Mouse (Mus musculus): Measurements from ENCODE around the gene Galntl6. TPM values are rescaled to one million over a fixed set of nuclear protein-coding genes. Genes with fewer than 3 reads are reported as not detected.

Gene Galntl6
- polyA plus RNA-seq, 1 experiment from 2014 or later: 17.5 TPM

- Histone ChIP-seq H3K4me3 (no peak overlapping the region), H3K27ac (replicated peaks) (no peak overlapping the region), H3K4me1 (replicated peaks) (no peaks in the 10 kb centered on the region), H3K27me3 (no peaks in the 10 kb centered on the region), H3K9me3 (no peaks in the 10 kb centered on the region), H3K36me3 (no peaks in the 10 kb centered on the region), H3K4me2 (no peak overlapping the region), H3K9ac (no peak overlapping the region)
- ATAC-seq (ENCODE audit: low FRiP score, low read depth): no peak
- 67% methylated on average over 4 of the region's 4 CpGs for WGBS
These were observed 1022.3 kb downstream of the Galntl6 start for GRCm38 (mm10) chr8:57890159-57890558.

GRCm38 (mm10) chr8:57888831-57889230 lies 1023.6 kb downstream of the Galntl6 start:
- H3K4me3 ChIP-seq: no peak overlapping the region
- no peaks in the 10 kb centered on the region for H3K9me3 ChIP-seq
- no peak overlapping the region for H3K9ac ChIP-seq
- no peak overlapping the region for H3K4me2 ChIP-seq
- H3K4me1 ChIP-seq (replicated peaks): no peaks in the 10 kb centered on the region
- no peak for ATAC-seq (ENCODE audit: low FRiP score, low read depth)
- no peaks in the 10 kb centered on the region for H3K36me3 ChIP-seq
- H3K27me3 ChIP-seq: no peaks in the 10 kb centered on the region
- no peak overlapping the region for H3K27ac ChIP-seq (replicated peaks)

GRCm38 (mm10) chr8:57879452-57879851 lies 1033.0 kb downstream of the Galntl6 start:
- ATAC-seq (ENCODE audit: low FRiP score, low read depth): peak; percentile 65
- Histone ChIP-seq H3K9me3 (no peaks in the 10 kb centered on the region), H3K9ac (no peak overlapping the region), H3K4me2 (no peak overlapping the region), H3K27ac (replicated peaks) (no peak overlapping the region), H3K36me3 (no peaks in the 10 kb centered on the region), H3K4me3 (no peak overlapping the region), H3K4me1 (replicated peaks) (no peaks in the 10 kb centered on the region), H3K27me3 (no peaks in the 10 kb centered on the region)
- WGBS: 49% methylated on average over 11 of the region's 11 CpGs

- Histone ChIP-seq H3K36me3 (no peaks in the 10 kb centered on the region), H3K4me1 (replicated peaks) (no peaks in the 10 kb centered on the region), H3K27ac (replicated peaks) (no peak overlapping the region), H3K4me2 (no peak overlapping the region), H3K4me3 (no peak overlapping the region), H3K27me3 (no peaks in the 10 kb centered on the region), H3K9ac (no peak overlapping the region), H3K9me3 (no peaks in the 10 kb centered on the region)
- no peak for ATAC-seq (ENCODE audit: low FRiP score, low read depth)
These were observed 1063.4 kb downstream of the Galntl6 start for GRCm38 (mm10) chr8:57849074-57849473.

GRCm38 (mm10) chr8:57843461-57843860 lies 1069.0 kb downstream of the Galntl6 start:
- H3K4me3 ChIP-seq: no peak overlapping the region
- H3K27ac ChIP-seq (replicated peaks): no peak overlapping the region
- H3K4me2 ChIP-seq: no peak overlapping the region
- no peaks in the 10 kb centered on the region for H3K36me3 ChIP-seq
- H3K9ac ChIP-seq: no peak overlapping the region
- ATAC-seq (ENCODE audit: low FRiP score, low read depth): no peak
- no peaks in the 10 kb centered on the region for H3K9me3 ChIP-seq
- H3K27me3 ChIP-seq: no peaks in the 10 kb centered on the region
- 57% methylated on average over 5 of the region's 5 CpGs for WGBS
- H3K4me1 ChIP-seq (replicated peaks): peaks cover 2% of the 10 kb centered on the region; the same call in 1 of the 2 replicates

GRCm38 (mm10) chr8:57842462-57843391 lies 1069.7 kb downstream of the Galntl6 start:
- no peak overlapping the region for H3K4me2 ChIP-seq
- ATAC-seq (ENCODE audit: low FRiP score, low read depth): peak; percentile 66; the same call in 1 of the 2 replicates
- no peak overlapping the region for H3K9ac ChIP-seq
- H3K27me3 ChIP-seq: no peaks in the 10 kb centered on the region
- H3K36me3 ChIP-seq: no peaks in the 10 kb centered on the region
- peak overlapping the region; percentile 45; the same call in 1 of the 2 replicates for H3K27ac ChIP-seq (replicated peaks)
- H3K4me1 ChIP-seq (replicated peaks): peaks cover 2% of the 10 kb centered on the region; the same call in 1 of the 2 replicates
- no peaks in the 10 kb centered on the region for H3K9me3 ChIP-seq
- 60% methylated on average over 13 of the region's 13 CpGs for WGBS
- no peak overlapping the region for H3K4me3 ChIP-seq

- H3K27me3 ChIP-seq: no peaks in the 10 kb centered on the region
- no peak overlapping the region for H3K4me3 ChIP-seq
- no peaks in the 10 kb centered on the region for H3K36me3 ChIP-seq
- ATAC-seq (ENCODE audit: low FRiP score, low read depth): no peak
- no peak overlapping the region for H3K9ac ChIP-seq
- WGBS: 88% methylated on average over 4 of the region's 4 CpGs
- H3K9me3 ChIP-seq: no peaks in the 10 kb centered on the region
- H3K4me1 ChIP-seq (replicated peaks): peaks cover 9% of the 10 kb centered on the region
- no peak overlapping the region for H3K27ac ChIP-seq (replicated peaks)
- H3K4me2 ChIP-seq: no peak overlapping the region
These were observed 1071.0 kb downstream of the Galntl6 start for GRCm38 (mm10) chr8:57841446-57841845.

- H3K27ac ChIP-seq (replicated peaks): no peak overlapping the region
- H3K4me3 ChIP-seq: no peak overlapping the region
- H3K27me3 ChIP-seq: no peaks in the 10 kb centered on the region
- no peak overlapping the region for H3K9ac ChIP-seq
- no peak for ATAC-seq (ENCODE audit: low FRiP score, low read depth)
- H3K9me3 ChIP-seq: no peaks in the 10 kb centered on the region
- no peaks in the 10 kb centered on the region for H3K36me3 ChIP-seq
- peaks cover 6% of the 10 kb centered on the region; the same call in 1 of the 2 replicates for H3K4me1 ChIP-seq (replicated peaks)
- peak overlapping the region; percentile 14; the same call in 1 of the 2 replicates for H3K4me2 ChIP-seq
- WGBS: 58% methylated on average over 8 of the region's 8 CpGs
These were observed 1075.1 kb downstream of the Galntl6 start for GRCm38 (mm10) chr8:57837384-57837783.

- H3K36me3 ChIP-seq: no peaks in the 10 kb centered on the region
- H3K4me2 ChIP-seq: peak overlapping the region; percentile 14; the same call in 1 of the 2 replicates
- no peak for ATAC-seq (ENCODE audit: low FRiP score, low read depth)
- H3K9ac ChIP-seq: no peak overlapping the region
- H3K4me1 ChIP-seq (replicated peaks): peaks cover 6% of the 10 kb centered on the region; the same call in 1 of the 2 replicates
- 66% methylated on average over 11 of the region's 11 CpGs for WGBS
- H3K27ac ChIP-seq (replicated peaks): no peak overlapping the region
- no peaks in the 10 kb centered on the region for H3K9me3 ChIP-seq
- no peaks in the 10 kb centered on the region for H3K27me3 ChIP-seq
- no peak overlapping the region for H3K4me3 ChIP-seq
These were observed 1075.5 kb downstream of the Galntl6 start for GRCm38 (mm10) chr8:57836981-57837380.

- H3K27ac ChIP-seq (replicated peaks): no peak overlapping the region
- no peaks in the 10 kb centered on the region for H3K36me3 ChIP-seq
- H3K4me3 ChIP-seq: no peak overlapping the region
- no peaks in the 10 kb centered on the region for H3K9me3 ChIP-seq
- no peaks in the 10 kb centered on the region for H3K27me3 ChIP-seq
- peaks cover 6% of the 10 kb centered on the region; the same call in 1 of the 2 replicates for H3K4me1 ChIP-seq (replicated peaks)
- H3K4me2 ChIP-seq: no peak overlapping the region
- 67% methylated on average over 15 of the region's 15 CpGs for WGBS
- no peak overlapping the region for H3K9ac ChIP-seq
- no peak for ATAC-seq (ENCODE audit: low FRiP score, low read depth)
These were observed 1076.1 kb downstream of the Galntl6 start for GRCm38 (mm10) chr8:57836201-57836883.

- no peak overlapping the region for H3K4me3 ChIP-seq
- H3K4me1 ChIP-seq (replicated peaks): no peaks in the 10 kb centered on the region
- no peaks in the 10 kb centered on the region for H3K27me3 ChIP-seq
- no peak for ATAC-seq (ENCODE audit: low FRiP score, low read depth)
- H3K27ac ChIP-seq (replicated peaks): no peak overlapping the region
- WGBS: 80% methylated on average over 7 of the region's 7 CpGs
- H3K9me3 ChIP-seq: no peaks in the 10 kb centered on the region
- H3K9ac ChIP-seq: no peak overlapping the region
- H3K36me3 ChIP-seq: no peaks in the 10 kb centered on the region
- H3K4me2 ChIP-seq: no peak overlapping the region
These were observed 1089.3 kb downstream of the Galntl6 start for GRCm38 (mm10) chr8:57823151-57823550.

- Histone ChIP-seq H3K4me1 (replicated peaks) (no peaks in the 10 kb centered on the region), H3K4me3 (no peak overlapping the region), H3K27me3 (no peaks in the 10 kb centered on the region), H3K9ac (no peak overlapping the region), H3K27ac (replicated peaks) (no peak overlapping the region), H3K4me2 (no peak overlapping the region), H3K9me3 (no peaks in the 10 kb centered on the region), H3K36me3 (no peaks in the 10 kb centered on the region)
- WGBS: 70% methylated on average over 7 of the region's 7 CpGs
- no peak for ATAC-seq (ENCODE audit: low FRiP score, low read depth)
These were observed 1096.4 kb downstream of the Galntl6 start for GRCm38 (mm10) chr8:57816034-57816433.
